Comparison of ENCODE assay signal across 12 mouse cellular contexts in the genomic region with DNA sequence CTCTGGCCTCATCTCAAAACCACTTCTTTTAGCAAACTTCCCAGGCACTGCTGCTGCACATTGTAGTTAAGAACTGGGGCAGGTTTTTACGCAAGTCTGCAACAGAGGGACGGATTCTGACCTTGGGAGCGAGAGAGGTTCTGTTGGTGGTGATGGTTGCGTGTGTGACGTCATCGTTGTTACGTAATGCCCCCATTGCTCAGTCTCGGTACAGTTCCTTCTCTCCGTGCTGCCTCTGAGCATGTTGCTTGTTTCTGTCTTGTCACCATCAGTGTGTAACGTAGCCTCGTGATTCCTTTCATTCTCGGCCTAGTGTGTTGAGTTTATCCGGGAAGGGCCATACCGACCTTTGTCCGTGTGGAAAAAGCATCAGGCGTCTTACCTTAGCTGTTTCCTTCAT. TPM values are rescaled to one million over a fixed set of nuclear protein-coding genes. Genes with fewer than 3 reads are reported as not detected.
A peak's percentile ranks its signal among the peaks of the same experiment; 100 is the strongest.
DNase-seq lines count a peak whose midpoint lies in the region; ATAC-seq and TF ChIP-seq lines count a peak whose summit lies in the region.
"Had no signal": no experiment of that assay in that cellular context is flagged by ENCODE, and none has a peak within 500 bp of the region (broad histone marks: within the 10 kb centered on the region; RNA-seq: fewer than 3 reads in every experiment).

No protein-coding gene starts in this region.

- no peak for TF ChIP-seq EP300 in heart, adult 2 months (IDR thresholded peaks at IDR 0.05; ENCODE audit: insufficient read depth, low read depth, low read length)

- H3K79me3 ChIP-seq in C2C12 (ENCODE audit: low read depth): no peaks in the 10 kb centered on the region

- no peaks in the 10 kb centered on the region for H3K36me3 ChIP-seq in heart, adult 2 months (ENCODE audit: control insufficient read depth, insufficient read depth, low read length)
- no peaks in the 10 kb centered on the region for H3K36me3 ChIP-seq in C2C12 (ENCODE audit: control insufficient read depth, insufficient read depth)
- H3K36me3 ChIP-seq in liver, embryonic 13.5 days: peaks cover 3% of the 10 kb centered on the region; the same call in 1 of the 2 replicates
- H3K36me3 ChIP-seq in hindbrain, embryonic 10.5 days: peaks cover 23% of the 10 kb centered on the region
- no peaks in the 10 kb centered on the region for H3K36me3 ChIP-seq in hindbrain, postnatal 0 days (ENCODE audit: insufficient read depth, low read length)
- H3K36me3 ChIP-seq: midbrain, embryonic 15.5 days had no signal

- no peak overlapping the region for H3K27ac ChIP-seq in heart, adult 2 months
- H3K27ac ChIP-seq in liver, embryonic 13.5 days: no peak overlapping the region
- no peak overlapping the region for H3K27ac ChIP-seq in hindbrain, embryonic 10.5 days
- no peak overlapping the region for H3K27ac ChIP-seq in hindbrain, postnatal 0 days
- H3K27ac ChIP-seq: midbrain, embryonic 15.5 days had no signal

- peak; percentile 54 for DNase-seq in heart, adult 11 months
- DNase-seq in heart, adult 2 months: no peak
- peak; percentile 28 for DNase-seq in c-Kit-positive CD71-negative TER-119-negative erythroid progenitor cells, embryonic 14.5 days (ENCODE audit: low read depth)
- peak; percentile 12 for DNase-seq in liver, embryonic 13.5 days
- DNase-seq in right cerebral cortex, postnatal 25 days: no peak
- DNase-seq in hindbrain, embryonic 10.5 days (ENCODE audit: low spot score): no peak
- DNase-seq in hindbrain, postnatal 0 days (ENCODE audit: low spot score): no peak
- DNase-seq: cerebellum, adult 11-12 months; lung, postnatal 10 days had no signal

- no peak; the same call in 1 of the 2 replicates for ATAC-seq in liver, embryonic 13.5 days (ENCODE audit: low read depth)
- ATAC-seq in hindbrain, postnatal 0 days: no peak
- ATAC-seq: hindbrain, embryonic 16.5 days; midbrain, embryonic 15.5 days had no signal

- no peak overlapping the region for H3K9ac ChIP-seq in heart, adult 2 months (ENCODE audit: low read depth, low read length)
- no peak overlapping the region for H3K9ac ChIP-seq in liver, embryonic 13.5 days
- H3K9ac ChIP-seq in hindbrain, postnatal 0 days (replicated peaks; ENCODE audit: low read length): no peak overlapping the region
- H3K9ac ChIP-seq: midbrain, embryonic 15.5 days had no signal

- WGBS in heart, adult 2 months: 81% methylated on average over 16 of the region's 16 CpGs
- 72% methylated on average over 16 of the region's 16 CpGs for WGBS in liver, embryonic 13.5 days (ENCODE audit: insufficient replicate concordance)
- WGBS in hindbrain, embryonic 10.5 days: 89% methylated on average over 16 of the region's 16 CpGs
- 86% methylated on average over 16 of the region's 16 CpGs for WGBS in hindbrain, postnatal 0 days

- H3ac ChIP-seq in C2C12 (ENCODE audit: control insufficient read depth, insufficient read length, low read depth): no peak overlapping the region

- no peak for TF ChIP-seq POLR2A in heart, adult 2 months (IDR thresholded peaks at IDR 0.05; ENCODE audit: insufficient read depth, low read depth, low read length)

- no peak for TF ChIP-seq CTCF in heart, adult 2 months (IDR thresholded peaks at IDR 0.05)
- TF ChIP-seq CTCF in C2C12 (IDR thresholded peaks at IDR 0.05; ENCODE audit: control insufficient read depth, insufficient read depth, insufficient read length): no peak
- no peak for TF ChIP-seq CTCF in hindbrain, postnatal 0 days (IDR thresholded peaks at IDR 0.05; ENCODE audit: low read depth)

- intact Hi-C loops in heart, adult 2 months (cut with DNase I): no loop called here

- H3K4me1 ChIP-seq in heart, adult 2 months (ENCODE audit: control insufficient read depth, insufficient read depth, low read length): no peaks in the 10 kb centered on the region
- H3K4me1 ChIP-seq in liver, embryonic 13.5 days (replicated peaks): peaks cover 4% of the 10 kb centered on the region; the same call in 1 of the 2 replicates
- H3K4me1 ChIP-seq in hindbrain, embryonic 10.5 days (replicated peaks): peaks cover 35% of the 10 kb centered on the region
- no peaks in the 10 kb centered on the region for H3K4me1 ChIP-seq in hindbrain, postnatal 0 days (ENCODE audit: insufficient read depth, low read length)

- no peak overlapping the region for H3K4me2 ChIP-seq in liver, embryonic 13.5 days
- no peak overlapping the region for H3K4me2 ChIP-seq in hindbrain, postnatal 0 days (ENCODE audit: low read depth, low read length)
- H3K4me2 ChIP-seq: midbrain, embryonic 15.5 days had no signal

- H3K4me3 ChIP-seq in heart, adult 2 months: no peak overlapping the region
- no peak overlapping the region for H3K4me3 ChIP-seq in C2C12 (ENCODE audit: insufficient read depth, poor library complexity, severe bottlenecking)
- no peak overlapping the region for H3K4me3 ChIP-seq in liver, embryonic 13.5 days (replicated peaks)
- no peak overlapping the region for H3K4me3 ChIP-seq in hindbrain, embryonic 10.5 days
- H3K4me3 ChIP-seq in hindbrain, postnatal 0 days (ENCODE audit: low read length): no peak overlapping the region
- H3K4me3 ChIP-seq: midbrain, embryonic 15.5 days had no signal

- H3K79me2 ChIP-seq in heart, adult 2 months (replicated peaks; ENCODE audit: control insufficient read depth, insufficient read depth, low read length): no peaks in the 10 kb centered on the region
- H3K79me2 ChIP-seq in C2C12 (ENCODE audit: control insufficient read depth, insufficient read depth): no peaks in the 10 kb centered on the region

- no peaks in the 10 kb centered on the region for H3K27me3 ChIP-seq in heart, adult 2 months (ENCODE audit: control insufficient read depth, insufficient read depth, low read length)
- H3K27me3 ChIP-seq in C2C12 (ENCODE audit: control insufficient read depth, insufficient read depth, insufficient read length): no peaks in the 10 kb centered on the region
- H3K27me3 ChIP-seq in liver, embryonic 13.5 days: no peaks in the 10 kb centered on the region
- H3K27me3 ChIP-seq in hindbrain, embryonic 10.5 days (ENCODE audit: insufficient read depth, poor library complexity, severe bottlenecking): no peaks in the 10 kb centered on the region
- H3K27me3 ChIP-seq in hindbrain, postnatal 0 days (ENCODE audit: insufficient read depth, low read length): no peaks in the 10 kb centered on the region
- H3K27me3 ChIP-seq: midbrain, embryonic 15.5 days had no signal

- 0 out of 2 replicates have a peak, but pooled peaks cover 3% of the 10 kb centered on the region for H3K9me3 ChIP-seq in liver, embryonic 13.5 days (replicated peaks)
- no peaks in the 10 kb centered on the region for H3K9me3 ChIP-seq in hindbrain, embryonic 10.5 days
- H3K9me3 ChIP-seq in hindbrain, postnatal 0 days (ENCODE audit: low read length): no peaks in the 10 kb centered on the region
- H3K9me3 ChIP-seq: midbrain, embryonic 15.5 days had no signal

TF ChIP-seq in C2C12, 6 proteins besides CTCF, POLR2A, EP300 and RAD21:
- TF ChIP-seq CEBPB (IDR thresholded peaks at IDR 0.05; ENCODE audit: low read depth): peak; percentile 7
- no peak for TF ChIP-seq FOSL1 (IDR thresholded peaks at IDR 0.05; ENCODE audit: insufficient read depth, low read length, poor library complexity, severe bottlenecking)

RNA-seq across cellular contexts. Expression of gene Pawr, which starts 28.1 kb away (rescaled TPM):
- 1 to 10 TPM; 2.5 to 3.5 TPM for total RNA-seq in heart, adult 2 months (2021)
- polyA plus RNA-seq in heart, adult 2 months (2012; rRNA removed): 1.1 and 2.0 TPM in 2 replicates
- 4.2 TPM for polyA plus RNA-seq in C2C12 (2012; fragmentation: generic; extraction: Trizol)
- 3.8 and 4.4 TPM in 2 replicates for polyA plus RNA-seq in liver, embryonic 13.5 days (2015; fragmentation: Nextera tagmentation; extraction: Ambion mirVana)
- polyA plus RNA-seq in hindbrain, embryonic 10.5 days (2016; fragmentation: Nextera tagmentation; extraction: Ambion mirVana): 10.5 and 11.0 TPM in 2 replicates
- total RNA-seq in hindbrain, postnatal 0 days (2014; rRNA removed): 4.7 and 5.6 TPM in 2 replicates
- 3.0 and 3.5 TPM in 2 replicates for polyA plus RNA-seq in hindbrain, postnatal 0 days (2015; fragmentation: Nextera tagmentation; extraction: Ambion mirVana)

Comparison
In these comparisons a context has a peak if more than half of its experiments do, and no peak if none do; other contexts are left out.
1. DNase-seq: peak in heart, adult 11 months (single experiment), c-Kit-positive CD71-negative TER-119-negative erythroid progenitor cells, embryonic 14.5 days (single experiment) and liver, embryonic 13.5 days (single experiment); none in heart, adult 2 months (0 of 2), right cerebral cortex, postnatal 25 days (single experiment), hindbrain, embryonic 10.5 days (single experiment) and hindbrain, postnatal 0 days (single experiment).